Mouse (Mus musculus) heart, embryonic 16.5 days (tissue): ENCODE measurements around the gene Tdp2. TPM values are rescaled to one million over a fixed set of nuclear protein-coding genes. Genes with fewer than 3 reads are reported as not detected.

Experiments used
- ATAC-seq: fragments of 200-750 bp; cut with Nextera tagmentation; replicated peaks from 2 replicates; pipeline ENCODE4 v1.8.0; 2017; ENCODE audit warnings: moderate number of reproducible peaks; ENCODE audit not compliant: insufficient read depth, low FRiP score; ENCODE audit errors: extremely low read depth
- H3K27ac ChIP-seq: fragments of 300-500 bp; sonication (generic); 2 replicates; pipeline ENCODE4 v1.5.1; 2014; ENCODE audit warnings: mild to moderate bottlenecking, low read length, control low read depth, moderate library complexity
- H3K27me3 ChIP-seq: fragments of 300-500 bp; sonication (generic); 2 replicates; pipeline ENCODE4 v1.6.1; 2014; ENCODE audit warnings: low read length, mixed read lengths; ENCODE audit not compliant: control insufficient read depth, insufficient read depth
- H3K36me3 ChIP-seq: fragments of 300-500 bp; sonication (generic); 2 replicates; pipeline ENCODE4 v1.6.1; 2014; ENCODE audit not compliant: control insufficient read depth, insufficient read depth
- H3K4me1 ChIP-seq: fragments of 300-500 bp; sonication (generic); 2 replicates; pipeline ENCODE4 v1.6.1; 2014; ENCODE audit warnings: low read length, mixed read lengths; ENCODE audit not compliant: control insufficient read depth, insufficient read depth
- H3K4me2 ChIP-seq: fragments of 300-500 bp; sonication (generic); 2 replicates; pipeline ENCODE4 v1.6.1; 2014; ENCODE audit warnings: low read depth, mild to moderate bottlenecking, control low read depth, low read length
- H3K4me3 ChIP-seq: fragments of 300-500 bp; sonication (generic); 2 replicates; pipeline ENCODE4 v1.5.1; 2014; ENCODE audit warnings: mild to moderate bottlenecking, control low read depth, low read length
- H3K9ac ChIP-seq: fragments of 300-500 bp; sonication (generic); 2 replicates; pipeline ENCODE4 v1.6.1; 2014; ENCODE audit warnings: low read length, control low read depth
- H3K9me3 ChIP-seq: fragments of 300-500 bp; sonication (generic); replicated peaks from 2 replicates; pipeline ENCODE4 v1.6.1; 2016; ENCODE audit warnings: low read length; ENCODE audit not compliant: control insufficient read depth
- WGBS: fragments of 180-500 bp; shearing (Covaris S2); extraction: QIAGEN DNeasy Blood & Tissue Kit; methylation state at CpG from one replicate; pipeline ENCODE4 v1.1.7; 2014; 5-methylcytosine and 5-hydroxymethylcytosine counted together
- polyA plus RNA-seq: library from polyadenylated mRNA; unstranded; fragments of >200 nt; fragmentation: Nextera tagmentation; extraction: Ambion mirVana; gene quantifications from 2 replicates; pipeline ENCODE4 v1.2.1, GENCODE M21; 2015

Tdp2 gene
- polyA plus RNA-seq, 1 experiment from 2014 or later = 33.7 TPM

GRCm38 (mm10) chr13:24861084-24861483, 29.6 kb downstream of the Tdp2 start:
- Histone ChIP-seq H3K27me3 (no peaks in the 10 kb centered on the region), H3K27ac (no peak overlapping the region), H3K4me2 (no peak overlapping the region), H3K4me1 (peaks cover 5% of the 10 kb centered on the region; the same call in 1 of the 2 replicates), H3K36me3 (no peaks in the 10 kb centered on the region), H3K4me3 (no peak overlapping the region), H3K9ac (no peak overlapping the region), H3K9me3 (no peaks in the 10 kb centered on the region)
- ATAC-seq = no peak
- WGBS = 77% methylated on average over 12 of the region's 12 CpGs

DNA sequence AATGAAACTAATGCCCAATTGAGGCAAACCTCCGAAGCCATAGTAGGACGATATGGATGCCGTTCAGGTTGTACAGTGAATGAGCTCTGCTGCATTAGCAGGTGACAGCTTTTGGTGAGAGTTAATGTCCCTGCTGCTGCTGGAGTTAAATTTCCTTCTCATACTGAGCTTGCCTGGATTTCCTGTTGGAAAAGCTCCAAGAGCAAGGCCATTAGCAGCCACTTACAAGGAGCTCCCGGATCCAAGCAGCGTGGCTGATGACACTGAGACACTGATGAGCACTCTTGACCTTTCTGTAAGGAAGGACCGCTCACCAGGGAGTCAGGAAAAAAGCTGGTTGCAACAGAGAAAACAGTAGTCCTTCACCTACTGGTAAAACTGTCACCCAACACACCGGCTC, 30.5 kb downstream of the Tdp2 start:
- Histone ChIP-seq H3K4me3 (no peak overlapping the region), H3K4me2 (no peak overlapping the region), H3K9me3 (no peaks in the 10 kb centered on the region), H3K36me3 (no peaks in the 10 kb centered on the region), H3K27me3 (no peaks in the 10 kb centered on the region), H3K9ac (no peak overlapping the region), H3K27ac (no peak overlapping the region), H3K4me1 (peaks cover 5% of the 10 kb centered on the region; the same call in 1 of the 2 replicates)
- WGBS = 50% methylated on average over 7 of the region's 7 CpGs
- no peak for ATAC-seq

GRCm38 (mm10) chr13:24862520-24862919, 31.0 kb downstream of the Tdp2 start:
- H3K9ac ChIP-seq = no peak overlapping the region
- WGBS = 51% methylated on average over 7 of the region's 7 CpGs
- peaks cover 5% of the 10 kb centered on the region; the same call in 1 of the 2 replicates for H3K4me1 ChIP-seq
- H3K36me3 ChIP-seq = no peaks in the 10 kb centered on the region
- ATAC-seq = no peak
- H3K4me2 ChIP-seq = no peak overlapping the region
- no peaks in the 10 kb centered on the region for H3K9me3 ChIP-seq
- no peak overlapping the region for H3K27ac ChIP-seq
- no peak overlapping the region for H3K4me3 ChIP-seq
- no peaks in the 10 kb centered on the region for H3K27me3 ChIP-seq

- Histone ChIP-seq H3K27ac (no peak overlapping the region), H3K36me3 (no peaks in the 10 kb centered on the region), H3K9me3 (no peaks in the 10 kb centered on the region), H3K4me1 (peaks cover 5% of the 10 kb centered on the region; the same call in 1 of the 2 replicates), H3K4me2 (no peak overlapping the region), H3K27me3 (no peaks in the 10 kb centered on the region), H3K9ac (no peak overlapping the region), H3K4me3 (no peak overlapping the region)
- no peak for ATAC-seq
- WGBS = 60% methylated on average over 9 of the region's 9 CpGs
Measured at GRCm38 (mm10) chr13:24866430-24867402, 35.2 kb downstream of the Tdp2 start.

DNA sequence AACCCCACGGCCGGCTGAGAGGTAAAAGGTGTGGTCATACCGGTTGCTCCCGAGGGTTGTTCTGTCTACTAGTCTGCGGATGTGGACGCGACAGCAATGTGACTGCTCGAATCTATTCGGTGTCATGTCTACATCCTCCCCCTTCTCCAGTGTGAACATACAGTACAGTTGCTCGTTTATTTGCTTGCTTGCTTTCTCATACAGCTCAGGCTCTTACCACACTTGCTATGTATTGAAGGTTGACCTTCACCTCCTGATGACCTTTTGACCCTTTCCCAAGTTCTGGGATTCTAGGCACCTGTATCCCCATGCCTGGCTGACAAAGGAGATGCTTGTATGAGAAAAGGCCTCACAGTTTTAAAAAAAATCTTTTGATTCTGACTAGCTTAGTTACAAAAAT, 36.3 kb downstream of the Tdp2 start:
- no peak overlapping the region for H3K4me3 ChIP-seq
- no peaks in the 10 kb centered on the region for H3K27me3 ChIP-seq
- no peak for ATAC-seq
- no peak overlapping the region for H3K4me2 ChIP-seq
- no peak overlapping the region for H3K27ac ChIP-seq
- H3K9ac ChIP-seq = no peak overlapping the region
- no peaks in the 10 kb centered on the region for H3K9me3 ChIP-seq
- no peaks in the 10 kb centered on the region for H3K4me1 ChIP-seq
- WGBS = 88% methylated on average over 10 of the region's 10 CpGs
- no peaks in the 10 kb centered on the region for H3K36me3 ChIP-seq

- Histone ChIP-seq H3K9ac (no peak overlapping the region), H3K9me3 (no peaks in the 10 kb centered on the region)
- WGBS = 83% methylated on average over 7 of the region's 7 CpGs
Measured at GRCm38 (mm10) chr13:24868233-24868632, 36.8 kb downstream of the Tdp2 start.

DNA sequence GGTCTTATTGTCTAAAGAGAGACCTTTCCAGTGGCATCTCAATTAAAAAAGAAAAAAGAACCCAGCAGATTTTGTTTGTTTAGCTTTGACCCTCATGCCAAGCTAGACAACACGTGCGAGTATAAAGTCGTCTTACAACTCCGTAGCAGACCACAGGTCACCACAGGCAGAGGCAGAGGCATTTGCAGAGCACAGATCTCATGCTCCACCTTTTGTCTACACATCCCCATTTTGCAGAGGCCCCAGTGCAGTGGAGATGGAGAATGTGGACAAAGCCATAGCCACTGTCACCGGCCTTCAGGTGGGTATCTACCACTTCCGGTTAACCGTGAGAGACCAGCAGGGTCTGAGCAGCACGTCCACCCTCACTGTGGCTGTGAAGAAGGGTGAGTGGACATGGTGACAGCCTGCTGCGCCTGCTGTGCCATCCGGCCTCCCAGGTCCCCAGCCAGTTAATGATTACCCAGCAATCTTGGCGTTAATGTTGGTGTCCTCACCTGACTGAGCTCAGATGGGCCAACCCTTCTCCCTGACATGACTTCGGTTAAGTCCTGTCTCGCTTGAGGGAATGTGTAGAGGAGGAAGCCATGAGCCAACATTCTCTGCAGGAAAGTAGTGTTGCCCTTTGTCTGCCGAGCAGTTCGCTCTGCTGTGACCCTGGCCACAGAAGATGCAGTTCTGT, 48.0 kb downstream of the Tdp2 start:
- no peaks in the 10 kb centered on the region for H3K4me1 ChIP-seq
- WGBS = 82% methylated on average over 15 of the region's 15 CpGs

More at GRCm38 (mm10) chr13:24868233-24868632, 36.8 kb downstream of the Tdp2 start:
- no peak overlapping the region for H3K4me3 ChIP-seq
- H3K4me2 ChIP-seq = no peak overlapping the region
- ATAC-seq = no peak
- H3K27ac ChIP-seq = no peak overlapping the region
- no peaks in the 10 kb centered on the region for H3K4me1 ChIP-seq
- H3K36me3 ChIP-seq = no peaks in the 10 kb centered on the region
- H3K27me3 ChIP-seq = no peaks in the 10 kb centered on the region

DNA sequence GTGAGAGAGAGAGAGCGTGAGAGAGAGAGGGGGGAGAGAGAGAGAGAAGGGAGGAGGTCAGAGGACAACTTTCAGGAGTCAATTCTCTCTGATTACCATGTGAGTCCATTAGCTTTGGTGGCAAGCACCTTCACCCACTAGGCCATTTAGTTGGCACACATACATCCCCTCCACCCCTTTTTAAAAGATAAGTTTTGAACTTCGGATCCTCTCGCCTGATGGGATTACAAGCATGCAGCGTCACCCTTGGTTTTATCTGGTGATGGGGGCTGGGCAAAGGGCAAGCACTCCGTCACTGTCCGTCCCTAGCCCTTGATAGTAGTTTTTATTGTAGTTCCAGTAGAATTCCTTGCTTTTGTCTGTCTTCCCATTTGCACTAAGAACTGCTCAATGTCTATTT, 48.7 kb downstream of the Tdp2 start:
- H3K27ac ChIP-seq = no peak overlapping the region
- H3K4me2 ChIP-seq = no peak overlapping the region
- ATAC-seq = no peak
- no peak overlapping the region for H3K4me3 ChIP-seq
- H3K9ac ChIP-seq = no peak overlapping the region
- H3K4me1 ChIP-seq = no peaks in the 10 kb centered on the region
- H3K27me3 ChIP-seq = no peaks in the 10 kb centered on the region
- H3K36me3 ChIP-seq = no peaks in the 10 kb centered on the region
- 73% methylated on average over 6 of the region's 6 CpGs for WGBS
- 0 out of 2 replicates have a peak, but pooled peaks cover 4% of the 10 kb centered on the region for H3K9me3 ChIP-seq

More for the DNA sequence above, 48.0 kb downstream of the Tdp2 start:
- Histone ChIP-seq H3K36me3 (no peaks in the 10 kb centered on the region), H3K27me3 (no peaks in the 10 kb centered on the region), H3K4me3 (no peak overlapping the region), H3K27ac (no peak overlapping the region), H3K9me3 (0 out of 2 replicates have a peak, but pooled peaks cover 4% of the 10 kb centered on the region), H3K9ac (no peak overlapping the region), H3K4me2 (no peak overlapping the region)
- no peak for ATAC-seq

DNA sequence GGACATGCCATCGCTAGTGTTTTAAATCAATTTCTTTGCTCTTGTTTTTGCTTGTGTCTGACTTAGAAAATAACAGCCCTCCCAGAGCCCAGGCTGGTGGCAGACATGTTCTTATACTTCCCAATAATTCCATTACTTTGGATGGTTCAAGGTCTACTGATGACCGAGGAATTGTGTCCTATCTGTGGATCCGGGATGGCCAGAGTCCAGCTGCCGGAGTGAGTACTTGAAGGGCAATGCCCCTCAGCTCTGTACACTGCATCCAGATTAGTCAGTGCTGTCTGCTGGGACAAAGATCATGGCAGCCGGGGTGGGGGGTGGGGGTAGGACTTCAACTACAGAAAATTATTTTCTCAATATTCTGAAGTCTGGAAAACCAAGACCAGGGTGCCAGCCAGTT, 49.2 kb downstream of the Tdp2 start:
- Histone ChIP-seq H3K27me3 (no peaks in the 10 kb centered on the region), H3K4me3 (no peak overlapping the region), H3K9ac (no peak overlapping the region), H3K9me3 (0 out of 2 replicates have a peak, but pooled peaks cover 4% of the 10 kb centered on the region), H3K36me3 (no peaks in the 10 kb centered on the region), H3K4me1 (no peaks in the 10 kb centered on the region), H3K27ac (no peak overlapping the region), H3K4me2 (no peak overlapping the region)
- 74% methylated on average over 5 of the region's 5 CpGs for WGBS
- ATAC-seq = no peak
